9 mouse cellular contexts compared by ENCODE assay signal in the genomic region with DNA sequence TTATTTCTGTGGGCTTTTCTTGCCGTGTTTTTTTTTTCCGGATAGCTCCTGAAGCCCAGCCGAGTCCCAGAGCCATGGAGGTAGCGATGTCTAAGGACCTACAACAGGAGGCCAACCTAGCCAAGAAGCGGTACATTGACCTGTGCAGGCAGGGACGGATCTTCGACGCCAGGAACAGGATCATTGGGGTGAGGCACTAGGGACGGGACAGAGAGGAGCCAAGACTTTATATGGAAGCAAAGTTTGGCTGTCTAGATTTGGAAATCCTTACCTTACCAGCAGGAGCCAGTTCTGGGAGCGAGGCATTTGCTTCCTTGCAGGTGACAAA. TPM values are rescaled to one million over a fixed set of nuclear protein-coding genes. Genes with fewer than 3 reads are reported as not detected.
DNase-seq lines count a peak whose midpoint lies in the region; ATAC-seq and TF ChIP-seq lines count a peak whose summit lies in the region.
"Had no signal": no experiment of that assay in that cellular context is flagged by ENCODE, and none has a peak within 500 bp of the region (broad histone marks: within the 10 kb centered on the region; RNA-seq: fewer than 3 reads in every experiment).

No protein-coding gene starts in this region.

- intact Hi-C loops in left cerebral cortex, postnatal 10 days (cut with DNase I), result no loop called here

- H3K4me2 ChIP-seq in embryonic facial prominence, embryonic 12.5 days (replicated peaks), result peak overlapping the region; percentile 49
- H3K4me2 ChIP-seq in hindbrain, embryonic 16.5 days (ENCODE audit: low read length), result peak overlapping the region; percentile 83
- peak overlapping the region; percentile 61 for H3K4me2 ChIP-seq in midbrain, embryonic 13.5 days (replicated peaks)

- H3K27ac ChIP-seq in kidney, adult 2 months (ENCODE audit: insufficient read depth, low read depth, low read length), result no peak overlapping the region
- H3K27ac ChIP-seq in embryonic facial prominence, embryonic 12.5 days, result no peak overlapping the region
- H3K27ac ChIP-seq in hindbrain, embryonic 16.5 days (ENCODE audit: low read depth, low read length), result no peak overlapping the region
- no peak overlapping the region for H3K27ac ChIP-seq in midbrain, embryonic 13.5 days

- no peaks in the 10 kb centered on the region for H3K9me3 ChIP-seq in embryonic facial prominence, embryonic 12.5 days
- H3K9me3 ChIP-seq in hindbrain, embryonic 16.5 days (ENCODE audit: control insufficient read depth, low read length), result no peaks in the 10 kb centered on the region
- no peaks in the 10 kb centered on the region for H3K9me3 ChIP-seq in midbrain, embryonic 13.5 days

- TF ChIP-seq POLR2A in kidney, adult 2 months (IDR thresholded peaks at IDR 0.05; ENCODE audit: low read depth, low read length), result no peak

- H3K4me3 ChIP-seq in kidney, adult 2 months (ENCODE audit: insufficient read depth, low read depth, low read length), result peak overlapping the region; percentile 25; the same call in 1 of the 2 replicates
- H3K4me3 ChIP-seq in embryonic facial prominence, embryonic 12.5 days, result peak overlapping the region; percentile 29
- peak overlapping the region; percentile 49 for H3K4me3 ChIP-seq in hindbrain, embryonic 16.5 days (ENCODE audit: low read length)
- peak overlapping the region; percentile 40 for H3K4me3 ChIP-seq in midbrain, embryonic 13.5 days (replicated peaks)

- no peak overlapping the region for H3K9ac ChIP-seq in embryonic facial prominence, embryonic 12.5 days
- H3K9ac ChIP-seq in hindbrain, embryonic 16.5 days (ENCODE audit: low read depth, low read length), result peak overlapping the region; percentile 64
- H3K9ac ChIP-seq in midbrain, embryonic 13.5 days (replicated peaks), result no peak overlapping the region

- DNase-seq in kidney, adult 2 months, result no peak
- no peak for DNase-seq in kidney, adult 18-20 months
- DNase-seq in adrenal gland, postnatal 10 days, result no peak
- no peak for DNase-seq in right cerebral cortex, adult 18-20 months
- no peak for DNase-seq in left cerebral cortex, postnatal 10 days (ENCODE audit: extremely low spot score in 1 of 2, low spot score in 2 of 2)

- H3K36me3 ChIP-seq in kidney, adult 2 months (ENCODE audit: control insufficient read depth, insufficient read depth, low read length), result no peaks in the 10 kb centered on the region
- H3K36me3 ChIP-seq in embryonic facial prominence, embryonic 12.5 days, result no peaks in the 10 kb centered on the region
- no peaks in the 10 kb centered on the region for H3K36me3 ChIP-seq in hindbrain, embryonic 16.5 days (ENCODE audit: control insufficient read depth, insufficient read depth, low read length)
- no peaks in the 10 kb centered on the region for H3K36me3 ChIP-seq in midbrain, embryonic 13.5 days

- H3K27me3 ChIP-seq in kidney, adult 2 months (replicated peaks; ENCODE audit: control insufficient read depth, insufficient read depth, low read length), result no peaks in the 10 kb centered on the region
- H3K27me3 ChIP-seq in embryonic facial prominence, embryonic 12.5 days, result peaks cover 5% of the 10 kb centered on the region; the same call in 1 of the 2 replicates
- no peaks in the 10 kb centered on the region for H3K27me3 ChIP-seq in hindbrain, embryonic 16.5 days (replicated peaks; ENCODE audit: control insufficient read depth, insufficient read depth, low read length)
- peaks cover 13% of the 10 kb centered on the region for H3K27me3 ChIP-seq in midbrain, embryonic 13.5 days

- ATAC-seq in embryonic facial prominence, embryonic 12.5 days (ENCODE audit: insufficient number of reproducible peaks, insufficient read depth, low FRiP score, low TSS enrichment), result no peak
- ATAC-seq in hindbrain, embryonic 16.5 days, result peak; percentile 42; the same call in 1 of the 2 replicates
- peak; percentile 63 for ATAC-seq in midbrain, embryonic 13.5 days

- no peaks in the 10 kb centered on the region for H3K4me1 ChIP-seq in kidney, adult 2 months (ENCODE audit: control insufficient read depth, insufficient read depth, low read length)
- peaks cover 8% of the 10 kb centered on the region; the same call in 1 of the 2 replicates for H3K4me1 ChIP-seq in embryonic facial prominence, embryonic 12.5 days
- H3K4me1 ChIP-seq in hindbrain, embryonic 16.5 days (ENCODE audit: control insufficient read depth, insufficient read depth, low read depth, low read length), result peaks cover 9% of the 10 kb centered on the region
- H3K4me1 ChIP-seq in midbrain, embryonic 13.5 days (replicated peaks), result peaks cover 10% of the 10 kb centered on the region

- 24% methylated on average over 10 of the region's 10 CpGs for WGBS in kidney, adult 2 months
- 13% methylated on average over 10 of the region's 10 CpGs for WGBS in embryonic facial prominence, embryonic 12.5 days
- 20% methylated on average over 10 of the region's 10 CpGs for WGBS in hindbrain, embryonic 16.5 days
- 17% methylated on average over 10 of the region's 10 CpGs for WGBS in midbrain, embryonic 13.5 days

- TF ChIP-seq CTCF in kidney, adult 2 months (conservative IDR thresholded peaks at IDR 0.05; ENCODE audit: insufficient read depth, insufficient read length, low read depth, low read length), result no peak

RNA-seq across cellular contexts. Expression of gene Ribc2, which starts 0.3 kb away (rescaled TPM):
- polyA plus RNA-seq in kidney, adult 2 months (2012; rRNA removed), result 0.16 and 0.17 TPM in 2 replicates
- 0.98 and 1.0 TPM in 2 replicates for polyA plus RNA-seq in embryonic facial prominence, embryonic 12.5 days (2016; fragmentation: Nextera tagmentation; extraction: Ambion mirVana)
- polyA plus RNA-seq in hindbrain, embryonic 16.5 days (2015; fragmentation: Nextera tagmentation; extraction: Ambion mirVana), result 0.67 and 0.84 TPM in 2 replicates
- 0.43 and 0.62 TPM in 2 replicates for polyA plus RNA-seq in midbrain, embryonic 13.5 days (2015; fragmentation: Nextera tagmentation; extraction: Ambion mirVana)
- not detected for total RNA-seq in adrenal gland, postnatal 10 days (2021)
- total RNA-seq in left cerebral cortex, postnatal 10 days (2021), result not detected
- total RNA-seq: neutrophil, adult 5-6 weeks had no signal

RNA-seq across cellular contexts. Expression of gene Smc1b, which starts 0.4 kb away (rescaled TPM):
- polyA plus RNA-seq in kidney, adult 2 months (2012; rRNA removed), result not detected in 2 replicates
- polyA plus RNA-seq in embryonic facial prominence, embryonic 12.5 days (2016; fragmentation: Nextera tagmentation; extraction: Ambion mirVana), result 0.22 and 0.31 TPM in 2 replicates
- polyA plus RNA-seq in hindbrain, embryonic 16.5 days (2015; fragmentation: Nextera tagmentation; extraction: Ambion mirVana), result 0.12 and 0.25 TPM in 2 replicates
- 0.07 and 0.08 TPM in 2 replicates for polyA plus RNA-seq in midbrain, embryonic 13.5 days (2015; fragmentation: Nextera tagmentation; extraction: Ambion mirVana)
- under 1 TPM; 0.27 to 0.33 TPM for total RNA-seq in adrenal gland, postnatal 10 days (2021)
- not detected for total RNA-seq in left cerebral cortex, postnatal 10 days (2021)
- total RNA-seq: neutrophil, adult 5-6 weeks had no signal
